Mouse (Mus musculus) stomach, embryonic 16.5 days (tissue): ENCODE data around the gene Tmem120a. TPM values are rescaled to one million over a fixed set of nuclear protein-coding genes. Genes with fewer than 3 reads are reported as not detected.

Experiments used
- ATAC-seq: fragments of 200-750 bp; cut with Nextera tagmentation; 2 replicates; pipeline ENCODE4 v1.8.0; 2017; ENCODE audit warnings: moderate number of reproducible peaks, moderate TSS enrichment; ENCODE audit not compliant: insufficient read depth, low FRiP score
- H3K27ac ChIP-seq: fragments of 300-500 bp; sonication (generic); 2 replicates; pipeline ENCODE4 v1.5.1; 2014; ENCODE audit warnings: low read length
- H3K27me3 ChIP-seq: fragments of 300-500 bp; sonication (generic); 2 replicates; pipeline ENCODE4 v1.6.1; 2014; ENCODE audit warnings: low read length, control low read depth, mixed read lengths; ENCODE audit not compliant: control insufficient read depth, insufficient read depth
- H3K36me3 ChIP-seq: fragments of 300-500 bp; sonication (generic); 2 replicates; pipeline ENCODE4 v1.6.1; 2014; ENCODE audit warnings: low read length; ENCODE audit not compliant: control insufficient read depth, insufficient read depth
- H3K4me1 ChIP-seq: fragments of 300-500 bp; sonication (generic); 2 replicates; pipeline ENCODE4 v1.6.1; 2014; ENCODE audit warnings: low read length, control low read depth, mixed read lengths; ENCODE audit not compliant: control insufficient read depth, insufficient read depth
- H3K4me2 ChIP-seq: fragments of 300-500 bp; sonication (generic); 2 replicates; pipeline ENCODE4 v1.6.1; 2014; ENCODE audit warnings: low read depth, low read length, mixed read lengths
- H3K4me3 ChIP-seq: fragments of 300-500 bp; sonication (generic); replicated peaks from 2 replicates; pipeline ENCODE4 v1.5.1; 2014; ENCODE audit warnings: mild to moderate bottlenecking, low read length
- H3K9ac ChIP-seq: fragments of 300-500 bp; sonication (generic); 2 replicates; pipeline ENCODE4 v1.6.1; 2014; ENCODE audit warnings: low read length
- H3K9me3 ChIP-seq: fragments of 300-500 bp; sonication (generic); replicated peaks from 2 replicates; pipeline ENCODE4 v1.6.1; 2016; ENCODE audit warnings: low read length, control low read depth; ENCODE audit not compliant: control insufficient read depth
- WGBS: fragments of 180-500 bp; shearing (Covaris S2); extraction: QIAGEN DNeasy Blood & Tissue Kit; methylation state at CpG from one replicate; pipeline ENCODE4 v1.1.7; 2014; 5-methylcytosine and 5-hydroxymethylcytosine counted together
- polyA plus RNA-seq: library from polyadenylated mRNA; unstranded; fragments of >200 nt; fragmentation: Nextera tagmentation; extraction: Ambion mirVana; gene quantifications from 2 replicates; pipeline ENCODE4 v1.2.1, GENCODE M21; 2015

The Tmem120a gene
- polyA plus RNA-seq, 1 experiment from 2014 or later = 44.1 TPM

DNA sequence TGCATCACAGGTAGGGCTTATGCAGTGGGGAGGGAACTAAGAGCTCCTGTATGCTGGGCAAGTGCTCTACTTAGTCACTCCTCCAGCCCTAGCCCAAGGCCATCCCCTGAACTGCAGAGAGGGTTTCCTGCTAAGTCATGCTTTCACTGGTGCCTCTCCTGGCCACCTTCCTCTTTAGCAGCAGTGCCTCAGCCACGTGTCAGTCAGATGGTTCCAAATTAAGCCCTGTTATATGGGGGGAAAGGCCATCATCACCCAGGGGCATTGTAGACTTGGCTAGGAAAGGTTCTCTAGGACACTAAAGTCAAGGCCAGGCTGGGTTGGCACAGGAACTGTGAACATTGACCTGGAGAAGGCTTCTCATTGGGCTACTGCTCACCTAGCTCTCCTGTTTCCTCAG, 36.4 kb downstream of the Tmem120a start:
- no peaks in the 10 kb centered on the region for H3K9me3 ChIP-seq
- peaks cover 9% of the 10 kb centered on the region for H3K4me1 ChIP-seq
- no peak overlapping the region for H3K4me3 ChIP-seq
- H3K27ac ChIP-seq = no peak overlapping the region
- no peaks in the 10 kb centered on the region for H3K36me3 ChIP-seq
- H3K4me2 ChIP-seq = no peak overlapping the region
- WGBS = 60% methylated on average over 1 of the region's 1 CpGs
- ATAC-seq = no peak
- no peaks in the 10 kb centered on the region for H3K27me3 ChIP-seq
- no peak overlapping the region for H3K9ac ChIP-seq

DNA sequence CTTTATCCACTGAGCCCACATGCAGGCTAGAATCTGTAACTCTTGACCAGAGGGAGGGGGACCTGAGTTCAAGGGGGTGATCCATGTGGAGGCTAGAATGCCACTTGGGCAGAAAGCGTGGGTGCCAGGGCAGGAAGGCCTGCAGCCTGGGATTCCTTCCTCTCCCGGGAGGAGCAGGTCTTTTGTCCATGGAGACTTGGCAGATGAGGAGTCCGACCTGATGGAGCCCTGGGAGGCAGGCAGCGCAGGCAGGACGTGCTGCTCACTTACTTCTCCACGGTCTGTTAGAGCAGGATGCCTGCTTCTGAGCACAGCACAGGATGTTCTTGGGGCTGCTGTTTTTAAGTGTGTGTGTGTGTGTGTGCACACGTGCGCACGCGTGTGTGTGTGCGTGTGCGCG, 37.2 kb downstream of the Tmem120a start:
- 97% methylated on average over 13 of the region's 13 CpGs for WGBS
- Histone ChIP-seq H3K27me3 (no peaks in the 10 kb centered on the region), H3K4me3 (no peak overlapping the region), H3K9me3 (no peaks in the 10 kb centered on the region), H3K27ac (no peak overlapping the region), H3K9ac (no peak overlapping the region), H3K36me3 (no peaks in the 10 kb centered on the region), H3K4me1 (peaks cover 7% of the 10 kb centered on the region; the same call in 1 of the 2 replicates), H3K4me2 (no peak overlapping the region)
- no peak for ATAC-seq

- H3K9me3 ChIP-seq = no peaks in the 10 kb centered on the region
- H3K4me1 ChIP-seq = peaks cover 7% of the 10 kb centered on the region; the same call in 1 of the 2 replicates
- no peak overlapping the region for H3K4me3 ChIP-seq
- H3K36me3 ChIP-seq = no peaks in the 10 kb centered on the region
- H3K27me3 ChIP-seq = no peaks in the 10 kb centered on the region
- H3K27ac ChIP-seq = no peak overlapping the region
- no peak overlapping the region for H3K9ac ChIP-seq
- no peak overlapping the region for H3K4me2 ChIP-seq
- WGBS = 87% methylated on average over 4 of the region's 4 CpGs
- no peak for ATAC-seq
Measured at GRCm38 (mm10) chr5:135705383-135705782, 38.9 kb downstream of the Tmem120a start.

DNA sequence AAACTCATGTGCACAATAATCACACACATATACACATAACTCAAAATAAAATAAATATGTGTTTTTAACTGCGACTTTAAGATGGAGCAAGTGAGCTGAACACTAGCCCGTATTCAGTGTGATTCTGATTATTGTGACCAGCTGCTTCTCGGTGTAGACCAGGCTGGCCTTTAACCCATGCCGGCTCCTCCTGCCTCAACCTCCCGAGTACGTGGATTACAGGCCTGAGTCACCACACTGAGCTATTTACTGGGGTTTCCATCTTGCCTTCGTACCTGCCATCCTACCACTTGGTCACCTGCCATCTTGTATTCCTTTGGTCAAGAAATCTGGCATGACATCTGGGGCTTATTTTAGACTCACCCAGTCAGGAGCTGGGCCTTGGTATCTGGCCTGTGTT, 40.8 kb downstream of the Tmem120a start:
- no peak overlapping the region for H3K9ac ChIP-seq
- no peaks in the 10 kb centered on the region for H3K27me3 ChIP-seq
- 92% methylated on average over 7 of the region's 7 CpGs for WGBS
- no peak overlapping the region for H3K4me3 ChIP-seq
- no peak overlapping the region for H3K27ac ChIP-seq
- H3K9me3 ChIP-seq = no peaks in the 10 kb centered on the region
- ATAC-seq = no peak
- H3K4me2 ChIP-seq = no peak overlapping the region
- no peaks in the 10 kb centered on the region for H3K36me3 ChIP-seq
- peaks cover 7% of the 10 kb centered on the region; the same call in 1 of the 2 replicates for H3K4me1 ChIP-seq

- WGBS = 59% methylated on average over 15 of the region's 15 CpGs
- Histone ChIP-seq H3K27ac (peak overlapping the region; percentile 44), H3K4me3 (no peak overlapping the region), H3K9ac (no peak overlapping the region), H3K4me1 (peaks cover 7% of the 10 kb centered on the region; the same call in 1 of the 2 replicates), H3K9me3 (no peaks in the 10 kb centered on the region), H3K36me3 (no peaks in the 10 kb centered on the region), H3K27me3 (no peaks in the 10 kb centered on the region), H3K4me2 (no peak overlapping the region)
- ATAC-seq = 0 out of 2 replicates have a peak, but pooled peaks have one; percentile 29
Measured at GRCm38 (mm10) chr5:135702682-135703192, 41.5 kb downstream of the Tmem120a start.

- Histone ChIP-seq H3K4me1 (peaks cover 7% of the 10 kb centered on the region; the same call in 1 of the 2 replicates), H3K27ac (peak overlapping the region; percentile 44; the same call in 1 of the 2 replicates), H3K36me3 (no peaks in the 10 kb centered on the region), H3K27me3 (no peaks in the 10 kb centered on the region), H3K9me3 (no peaks in the 10 kb centered on the region), H3K9ac (no peak overlapping the region), H3K4me2 (no peak overlapping the region), H3K4me3 (no peak overlapping the region)
- no peak for ATAC-seq
- WGBS = 86% methylated on average over 6 of the region's 6 CpGs
Measured at GRCm38 (mm10) chr5:135702190-135702589, 42.1 kb downstream of the Tmem120a start.

DNA sequence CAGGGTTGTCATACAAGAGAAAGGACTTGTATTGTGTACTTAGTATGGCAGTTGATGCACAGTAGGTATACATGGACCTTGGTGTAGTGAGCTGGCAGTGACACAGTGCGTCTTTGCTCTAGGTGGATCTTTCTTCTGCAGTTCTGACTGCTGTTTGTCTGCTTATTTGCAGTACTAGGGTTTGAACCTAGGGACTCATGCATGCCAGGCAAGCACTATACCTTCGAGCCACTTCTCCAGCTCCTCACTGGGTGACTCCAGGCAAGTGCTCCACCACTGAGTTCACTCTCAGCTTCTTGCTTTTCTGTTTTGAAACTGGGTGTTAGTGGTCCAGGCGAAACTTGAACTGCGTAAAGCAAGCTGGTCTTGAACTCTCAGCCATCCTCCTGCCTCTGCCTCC, 42.6 kb downstream of the Tmem120a start:
- Histone ChIP-seq H3K36me3 (no peaks in the 10 kb centered on the region), H3K27me3 (no peaks in the 10 kb centered on the region), H3K9me3 (no peaks in the 10 kb centered on the region), H3K4me2 (no peak overlapping the region), H3K4me3 (no peak overlapping the region), H3K27ac (no peak overlapping the region), H3K9ac (no peak overlapping the region), H3K4me1 (peaks cover 7% of the 10 kb centered on the region; the same call in 1 of the 2 replicates)
- no peak for ATAC-seq
- WGBS = 95% methylated on average over 4 of the region's 4 CpGs

DNA sequence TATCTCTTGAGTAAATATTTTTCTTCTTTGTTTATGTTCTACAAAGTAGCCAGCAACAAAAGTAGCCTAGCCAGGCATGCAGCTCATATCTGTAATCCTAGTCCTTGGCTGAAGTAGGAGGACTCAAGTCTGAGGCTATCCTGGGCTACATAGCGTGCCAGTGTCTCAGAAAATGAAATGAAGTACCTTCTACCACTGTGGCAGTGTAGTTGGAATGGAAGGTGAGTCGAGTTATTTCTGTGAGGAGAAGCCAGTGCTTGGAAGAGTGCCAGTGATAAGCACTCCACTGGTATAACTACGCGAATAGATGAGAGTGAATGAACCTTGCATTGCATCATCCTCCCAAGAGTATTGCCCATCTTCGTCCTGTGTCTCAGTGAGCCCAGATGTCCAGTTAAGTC, 46.5 kb downstream of the Tmem120a start:
- Histone ChIP-seq H3K4me2 (no peak overlapping the region), H3K27me3 (no peaks in the 10 kb centered on the region), H3K9ac (no peak overlapping the region), H3K4me1 (peaks cover 1% of the 10 kb centered on the region; the same call in 1 of the 2 replicates), H3K27ac (no peak overlapping the region), H3K36me3 (no peaks in the 10 kb centered on the region), H3K9me3 (no peaks in the 10 kb centered on the region), H3K4me3 (no peak overlapping the region)
- WGBS = 73% methylated on average over 5 of the region's 5 CpGs
- ATAC-seq = no peak

DNA sequence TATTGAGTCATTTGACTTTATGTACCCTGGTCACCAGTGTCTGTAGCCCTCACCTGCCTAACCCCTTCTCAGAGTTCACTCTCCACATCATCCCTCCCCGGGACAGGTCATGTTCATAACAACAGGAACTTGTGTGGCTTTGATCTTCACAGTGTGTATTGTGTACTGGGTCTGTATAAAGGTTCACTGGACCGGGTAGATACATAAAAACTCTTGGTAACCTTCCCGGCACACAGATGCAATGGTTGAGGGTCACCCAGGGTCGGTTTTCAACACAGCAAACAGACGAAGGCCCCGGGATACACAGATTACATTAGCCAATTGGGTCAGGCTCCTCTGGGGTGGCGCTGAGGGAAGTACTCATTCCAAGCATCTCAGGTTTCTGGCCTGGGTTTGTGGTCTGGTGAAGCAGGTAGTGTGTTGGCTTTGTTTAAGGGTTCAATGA, 48.9 kb downstream of the Tmem120a start:
- ATAC-seq = 0 out of 2 replicates have a peak, but pooled peaks have one; percentile 18
- 41% methylated on average over 7 of the region's 7 CpGs for WGBS

More for the DNA sequence above, 48.9 kb downstream of the Tmem120a start:
- H3K36me3 ChIP-seq = no peaks in the 10 kb centered on the region
- no peaks in the 10 kb centered on the region for H3K27me3 ChIP-seq
- no peak overlapping the region for H3K4me3 ChIP-seq
- peaks cover 11% of the 10 kb centered on the region for H3K4me1 ChIP-seq
- H3K9ac ChIP-seq = no peak overlapping the region
- H3K4me2 ChIP-seq = no peak overlapping the region
- H3K9me3 ChIP-seq = no peaks in the 10 kb centered on the region
- H3K27ac ChIP-seq = no peak overlapping the region
